Mouse (Mus musculus) central nervous system, embryonic 11.5 days (tissue): ENCODE measurements around the gene Tnip1. TPM values are rescaled to one million over a fixed set of nuclear protein-coding genes. Genes with fewer than 3 reads are reported as not detected.

Experiments
- polyA plus RNA-seq: library from polyadenylated mRNA; depleted of rRNA; stranded (reverse); fragments of >200 nt; gene quantifications from 2 replicates; pipeline ENCODE4 v1.2.3, GENCODE M21; 2012; rRNA removed

Gene Tnip1
- 9.0 and 10.9 TPM in 2 replicates for polyA plus RNA-seq

GRCm38 (mm10) chr11:54962810-54963209, at the start of gene Tnip1:
Gene Tnip1, minus strand, starts transcription at chr11:54962917.

GRCm38 (mm10) chr11:54902333-54903323, 60.1 kb downstream of the Tnip1 start, which contains the start of gene Gpx3:
Gene Gpx3, plus strand, starts transcription at chr11:54902453.

GRCm38 (mm10) chr11:54866119-54867048, 96.3 kb downstream of the Tnip1 start, which contains the start of gene Hint1:
Gene Hint1, plus strand, starts transcription at chr11:54866383.

Other genes with a start within 250 kb of the Tnip1 start
- gene Cdc42se2, start 175.2 kb downstream of the Tnip1 start, polyA plus RNA-seq, result 85.0 and 106 TPM in 2 replicates
- 4.8 and 5.5 TPM in 2 replicates for gene Lyrm7, start 102.0 kb downstream of the Tnip1 start, polyA plus RNA-seq
- 669 and 744 TPM in 2 replicates for gene Hint1, start 96.5 kb downstream of the Tnip1 start, polyA plus RNA-seq
- 17.4 and 35.2 TPM in 2 replicates for gene Gpx3, start 60.5 kb downstream of the Tnip1 start, polyA plus RNA-seq
- 60.0 and 86.4 TPM in 2 replicates for gene Anxa6, start 70.5 kb upstream of the Tnip1 start, polyA plus RNA-seq
- gene Ccdc69, start 115.2 kb upstream of the Tnip1 start, polyA plus RNA-seq, result 0.40 and 0.86 TPM in 2 replicates
- 4.8 and 6.2 TPM in 2 replicates for gene Gm2a, start 135.2 kb upstream of the Tnip1 start, polyA plus RNA-seq
- not detected in 2 replicates for gene Slc36a3, start 188.8 kb upstream of the Tnip1 start, polyA plus RNA-seq
- 0.56 and 0.58 TPM in 2 replicates for gene Slc36a2, start 222.2 kb upstream of the Tnip1 start, polyA plus RNA-seq
- gene Slc36a1, start 241.4 kb upstream of the Tnip1 start, polyA plus RNA-seq, result 6.5 and 10.7 TPM in 2 replicates